Mouse (Mus musculus) liver, embryonic 12.5 days (tissue): ENCODE measurements around the gene Gm17657. TPM values are rescaled to one million over a fixed set of nuclear protein-coding genes. Genes with fewer than 3 reads are reported as not detected.
"Not testable (repeated sequence)": the region's sequence is repeated elsewhere in the genome, so short reads cannot be mapped to it uniquely, and the experiment has no call there.

ENCODE experiments used
- ATAC-seq: fragments of 200-750 bp; cut with Nextera tagmentation; 2 replicates; pipeline ENCODE4 v1.8.0; 2017; ENCODE audit warnings: moderate number of reproducible peaks, mild to moderate bottlenecking, moderate library complexity
- H3K27ac ChIP-seq: fragments of 300-500 bp; sonication (generic); 2 replicates; pipeline ENCODE4 v1.5.1; 2016; ENCODE audit warnings: mild to moderate bottlenecking
- H3K27me3 ChIP-seq: fragments of 300-500 bp; sonication (generic); replicated peaks from 2 replicates; pipeline ENCODE4 v1.6.1; 2016; ENCODE audit warnings: mild to moderate bottlenecking, moderate library complexity
- H3K36me3 ChIP-seq: fragments of 300-500 bp; sonication (generic); 2 replicates; pipeline ENCODE4 v1.6.1; 2016; ENCODE audit warnings: mild to moderate bottlenecking, moderate library complexity
- H3K4me1 ChIP-seq: fragments of 300-500 bp; sonication (generic); 2 replicates; pipeline ENCODE4 v1.6.1; 2016
- H3K4me2 ChIP-seq: fragments of 300-500 bp; sonication (generic); 2 replicates; pipeline ENCODE4 v1.6.1; 2016; ENCODE audit warnings: mild to moderate bottlenecking, moderate library complexity
- H3K4me3 ChIP-seq: fragments of 300-500 bp; sonication (generic); 2 replicates; pipeline ENCODE4 v1.5.1; 2016; ENCODE audit warnings: mild to moderate bottlenecking, moderate library complexity
- H3K9ac ChIP-seq: fragments of 300-500 bp; sonication (generic); 2 replicates; pipeline ENCODE4 v1.6.1; 2016; ENCODE audit warnings: mild to moderate bottlenecking, moderate library complexity
- H3K9me3 ChIP-seq: fragments of 300-500 bp; sonication (generic); replicated peaks from 2 replicates; pipeline ENCODE4 v1.6.1; 2016; ENCODE audit warnings: mild to moderate bottlenecking, moderate library complexity
- WGBS: fragments of 180-500 bp; shearing (Covaris S2); methylation state at CpG from one replicate; pipeline ENCODE4 v1.1.7; 2016; ENCODE audit not compliant: insufficient replicate concordance; 5-methylcytosine and 5-hydroxymethylcytosine counted together
- polyA plus RNA-seq: library from polyadenylated mRNA; unstranded; fragments of >200 nt; fragmentation: Nextera tagmentation; extraction: Ambion mirVana; gene quantifications from 2 replicates; pipeline ENCODE4 v1.2.1, GENCODE M21; 2016

Gm17657 gene
- polyA plus RNA-seq, 1 experiment from 2014 or later = not detected

DNA sequence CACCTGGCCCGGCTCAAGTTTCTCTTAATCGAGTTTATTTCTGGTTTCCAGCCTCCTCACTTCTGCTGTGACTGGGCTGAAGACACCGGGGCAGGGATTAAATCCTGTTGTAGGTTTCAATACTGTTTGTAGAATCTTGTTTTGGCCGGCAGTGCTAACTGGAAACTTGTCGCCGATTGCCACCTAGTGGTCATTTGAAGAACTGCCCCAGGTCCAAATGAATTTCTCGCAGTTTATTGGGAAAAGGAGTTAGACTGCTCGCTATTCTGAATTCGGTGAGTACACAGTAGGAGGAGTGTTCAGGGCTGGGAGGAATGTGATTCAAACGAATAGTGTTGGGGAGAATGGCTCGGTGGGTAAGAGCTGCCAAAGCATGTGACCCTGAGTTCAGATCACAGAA, 35.0 kb downstream of the Gm17657 start:
- H3K27ac ChIP-seq = peak overlapping the region; percentile 90
- peaks cover 53% of the 10 kb centered on the region for H3K4me1 ChIP-seq
- no peaks in the 10 kb centered on the region for H3K36me3 ChIP-seq
- no peak overlapping the region for H3K4me3 ChIP-seq
- H3K9me3 ChIP-seq = no peaks in the 10 kb centered on the region
- ATAC-seq = no peak
- H3K4me2 ChIP-seq = no peak overlapping the region
- WGBS = 3% methylated on average over 11 of the region's 11 CpGs
- no peaks in the 10 kb centered on the region for H3K27me3 ChIP-seq
- H3K9ac ChIP-seq = peak overlapping the region; percentile 4; the same call in 1 of the 2 replicates

DNA sequence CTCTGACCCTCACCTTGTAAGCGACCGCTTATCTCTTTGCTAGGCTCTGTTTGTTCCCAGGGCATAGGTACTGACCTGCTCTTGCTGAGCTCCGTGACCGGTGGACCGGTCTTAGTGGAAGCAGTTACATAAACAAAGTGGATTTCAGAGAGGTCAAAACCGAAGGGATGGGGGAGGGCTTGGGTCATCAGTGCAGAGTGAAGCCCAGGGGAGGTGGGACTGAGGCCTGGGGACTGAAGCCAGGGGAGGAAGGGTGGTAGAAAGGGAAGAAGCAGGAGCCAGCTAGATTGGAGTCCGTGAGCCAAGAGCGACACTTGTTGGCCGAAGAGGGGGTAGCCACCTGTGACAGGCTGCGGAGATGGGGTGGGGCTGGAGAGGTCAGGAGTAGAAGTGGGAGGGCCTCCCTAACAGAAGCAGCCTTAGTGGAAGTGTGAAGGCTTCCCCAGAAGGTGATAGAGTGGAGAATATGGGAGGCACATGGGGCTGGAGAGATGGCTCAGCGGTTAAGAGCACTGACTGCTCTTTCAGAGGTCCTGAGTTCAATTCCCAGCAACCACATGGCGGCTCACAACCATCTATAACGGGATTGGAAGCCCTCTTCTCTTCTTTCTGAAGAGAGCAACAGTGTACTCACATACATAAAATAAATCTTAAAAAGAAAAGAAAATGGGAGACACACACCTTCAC, 36.3 kb downstream of the Gm17657 start:
- WGBS = 27% methylated on average over 13 of the region's 13 CpGs
- Histone ChIP-seq H3K36me3 (no peaks in the 10 kb centered on the region), H3K27ac (peak overlapping the region; percentile 90), H3K4me2 (peak overlapping the region; percentile 29), H3K4me1 (peaks cover 65% of the 10 kb centered on the region), H3K9me3 (no peaks in the 10 kb centered on the region), H3K9ac (peak overlapping the region; percentile 36), H3K27me3 (no peaks in the 10 kb centered on the region), H3K4me3 (no peak overlapping the region)
- peak; percentile 85 for ATAC-seq

DNA sequence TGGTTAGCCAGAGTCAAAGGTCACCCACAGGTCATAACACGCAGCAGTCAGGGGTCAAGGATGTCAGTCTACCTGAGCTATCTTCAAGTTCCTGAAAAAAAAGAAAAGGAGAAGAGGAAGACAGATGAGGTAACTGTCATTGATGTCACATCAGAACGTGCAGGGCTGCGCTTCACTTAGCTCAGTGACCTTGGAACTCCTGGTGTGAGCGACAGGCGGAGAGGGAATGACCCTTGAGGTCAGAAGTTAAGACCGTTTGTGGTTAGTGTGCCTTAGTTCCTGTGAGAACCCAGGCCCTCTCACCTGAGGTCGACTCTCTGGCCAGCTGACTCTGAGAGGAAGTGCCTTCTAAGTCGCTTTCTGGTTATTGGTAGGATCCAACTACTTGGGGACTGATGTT, 38.7 kb downstream of the Gm17657 start:
- Histone ChIP-seq H3K4me3 (no peak overlapping the region), H3K27ac (peak overlapping the region; percentile 90), H3K9ac (peak overlapping the region; percentile 64), H3K36me3 (no peaks in the 10 kb centered on the region), H3K4me2 (no peak overlapping the region), H3K4me1 (peaks cover 86% of the 10 kb centered on the region), H3K27me3 (no peaks in the 10 kb centered on the region), H3K9me3 (no peaks in the 10 kb centered on the region)
- ATAC-seq = no peak
- WGBS = 45% methylated on average over 8 of the region's 8 CpGs

DNA sequence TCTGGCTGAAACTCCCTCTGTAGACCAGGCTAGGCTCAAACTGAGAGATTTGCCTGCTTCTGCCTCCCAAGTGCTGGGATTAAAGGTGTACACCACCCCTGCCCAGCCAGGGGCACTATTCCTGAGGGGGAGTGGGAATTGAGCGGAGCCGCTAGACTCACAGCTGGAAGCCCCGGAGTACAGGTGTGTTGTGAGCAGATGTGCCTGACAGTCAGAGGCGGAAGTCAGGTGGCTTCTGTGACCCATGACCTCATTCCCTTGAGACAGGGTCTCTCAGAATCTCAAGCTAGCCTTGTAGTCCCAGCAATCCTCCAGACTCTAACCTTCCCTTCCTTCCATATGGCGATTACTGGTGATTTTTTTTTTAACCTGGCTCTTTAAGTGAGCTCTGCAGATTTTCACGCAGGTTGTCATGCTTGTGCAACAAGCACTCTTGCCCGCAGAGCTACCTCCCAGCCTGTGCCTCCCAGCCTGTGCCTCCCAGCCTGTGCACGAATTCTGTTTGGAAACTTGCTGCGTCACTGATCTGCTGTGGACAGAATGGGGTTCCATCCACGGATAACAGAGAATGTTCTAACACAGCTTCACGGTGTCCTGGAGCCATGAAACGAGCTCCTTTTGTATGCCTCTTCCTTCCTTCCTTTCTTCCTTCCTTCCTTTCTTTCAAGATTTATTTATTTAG, 40.4 kb downstream of the Gm17657 start:
- Histone ChIP-seq H3K27me3 (no peaks in the 10 kb centered on the region), H3K27ac (peak overlapping the region; percentile 90), H3K4me1 (peaks cover 85% of the 10 kb centered on the region), H3K36me3 (no peaks in the 10 kb centered on the region), H3K9ac (peak overlapping the region; percentile 64), H3K4me2 (peak overlapping the region; percentile 25), H3K9me3 (no peaks in the 10 kb centered on the region), H3K4me3 (no peak overlapping the region)
- peak; percentile 80 for ATAC-seq
- 49% methylated on average over 12 of the region's 12 CpGs for WGBS

DNA sequence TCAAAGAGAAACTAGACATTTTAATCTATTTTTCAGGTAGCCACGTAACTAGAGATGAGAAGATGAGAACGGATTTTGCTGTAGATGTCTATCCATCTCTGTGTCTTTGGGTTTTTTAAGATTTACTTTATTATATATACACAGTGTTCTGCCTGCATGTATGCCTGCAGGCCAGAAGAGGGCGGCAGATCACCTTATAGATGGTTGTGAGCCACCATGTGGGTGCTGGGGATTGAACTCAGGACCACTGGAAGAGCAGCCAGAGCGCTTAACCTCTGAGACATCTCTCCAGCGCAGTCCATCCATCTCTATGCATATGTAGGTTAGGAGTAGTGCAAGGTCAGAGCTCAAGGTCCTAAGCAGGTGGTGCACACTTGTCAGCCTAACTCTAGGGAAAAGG, 45.7 kb downstream of the Gm17657 start:
- Histone ChIP-seq H3K27me3 (no peaks in the 10 kb centered on the region), H3K36me3 (no peaks in the 10 kb centered on the region), H3K9me3 (no peaks in the 10 kb centered on the region), H3K4me3 (no peak overlapping the region), H3K9ac (peak overlapping the region; percentile 84; the same call in 1 of the 2 replicates), H3K4me1 (peaks cover 84% of the 10 kb centered on the region), H3K4me2 (no peak overlapping the region; the same call in 1 of the 2 replicates), H3K27ac (peak overlapping the region; percentile 100)
- ATAC-seq = no peak
- WGBS = 76% methylated on average over 5 of the region's 5 CpGs

DNA sequence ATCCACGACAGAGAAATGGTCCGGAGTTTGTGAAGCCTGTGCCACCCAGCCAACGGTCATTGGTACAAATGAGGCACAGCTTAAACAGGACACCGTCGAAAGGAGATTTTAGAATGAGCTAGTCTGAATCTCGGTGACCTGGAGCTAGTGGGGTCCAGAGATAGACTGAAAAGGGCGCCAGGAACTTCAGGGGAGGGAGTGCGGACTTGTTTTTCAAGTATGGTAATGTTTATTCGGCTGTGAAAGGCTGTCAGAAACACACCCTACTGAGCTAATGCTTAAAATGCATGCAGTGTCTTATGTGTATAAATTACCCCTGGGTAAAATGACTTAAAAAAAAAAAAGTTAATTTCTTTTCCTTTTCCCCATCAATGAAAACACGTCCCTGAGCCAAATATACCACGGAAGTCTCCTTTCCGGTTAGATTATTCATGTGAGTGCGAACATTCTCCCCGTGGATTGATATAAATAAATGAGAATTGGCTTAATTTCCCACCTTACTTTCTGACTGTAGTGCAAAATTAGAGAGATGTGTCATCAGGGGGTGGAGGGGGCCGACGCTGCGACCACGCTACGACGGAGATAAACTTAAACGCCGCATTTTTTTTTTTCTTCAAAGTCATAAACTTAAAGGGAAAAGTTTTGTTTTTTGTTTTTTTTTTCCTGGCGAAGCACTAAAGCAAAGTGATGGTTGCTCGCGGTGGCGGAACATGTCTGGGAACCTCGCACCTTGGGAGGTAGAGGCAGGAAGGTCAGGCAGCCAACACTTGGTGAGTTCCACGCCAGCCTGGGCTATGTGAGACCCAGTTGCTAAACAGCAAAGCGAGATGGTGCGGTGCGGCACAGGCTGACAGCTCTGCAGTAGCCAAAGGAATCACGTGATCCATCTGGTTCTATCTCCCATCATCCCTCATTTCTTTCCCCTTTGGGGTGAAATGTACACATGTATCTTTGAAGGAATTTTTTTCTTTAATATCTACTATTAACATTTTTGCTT, 46.5 kb downstream of the Gm17657 start:
- Histone ChIP-seq H3K27me3 (no peaks in the 10 kb centered on the region), H3K4me2 (peak overlapping the region; percentile 53), H3K4me3 (no peak overlapping the region), H3K9me3 (no peaks in the 10 kb centered on the region), H3K9ac (peak overlapping the region; percentile 84), H3K4me1 (peaks cover 84% of the 10 kb centered on the region), H3K36me3 (no peaks in the 10 kb centered on the region), H3K27ac (peak overlapping the region; percentile 100)
- ATAC-seq = no peak
- 13% methylated on average over 32 of the region's 32 CpGs for WGBS

DNA sequence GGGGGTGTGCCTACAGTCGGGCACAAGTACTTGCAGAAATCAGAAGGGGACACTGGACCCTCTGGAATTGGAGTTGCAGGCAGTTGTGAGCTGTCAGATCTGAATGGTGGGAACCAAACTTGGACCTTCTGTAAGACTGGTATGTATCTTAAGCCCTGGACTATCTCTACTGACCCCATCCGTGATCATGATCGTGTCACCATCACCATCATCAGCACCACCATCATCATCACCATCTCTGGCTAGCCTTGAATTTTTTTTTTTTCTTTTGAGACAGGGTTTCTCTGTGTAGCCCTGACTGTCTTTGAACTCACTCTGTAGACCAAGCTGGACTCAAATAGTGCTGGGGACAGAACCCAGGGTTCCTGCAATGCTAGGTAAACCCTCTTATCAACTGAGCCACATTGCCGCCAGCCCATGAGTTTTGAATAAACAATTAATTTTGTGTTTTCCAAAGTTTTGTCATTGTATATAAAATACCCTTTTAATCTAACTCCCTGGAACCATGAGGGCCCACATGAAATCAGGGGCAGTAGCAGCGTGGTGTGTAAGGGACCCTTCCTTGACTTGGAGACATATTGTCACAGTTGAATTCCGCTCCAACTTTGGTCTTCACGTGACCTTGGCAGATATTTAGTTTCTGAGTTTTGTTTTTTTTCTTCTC, 47.3 kb downstream of the Gm17657 start:
- ATAC-seq = no peak; the same call in 1 of the 2 replicates
- WGBS = 40% methylated on average over 7 of the region's 7 CpGs
- peaks cover 82% of the 10 kb centered on the region for H3K4me1 ChIP-seq
- H3K27ac ChIP-seq = peak overlapping the region; percentile 100
- peak overlapping the region; percentile 53 for H3K4me2 ChIP-seq
- H3K9me3 ChIP-seq = no peaks in the 10 kb centered on the region
- peak overlapping the region; percentile 84 for H3K9ac ChIP-seq
- H3K36me3 ChIP-seq = no peaks in the 10 kb centered on the region
- H3K4me3 ChIP-seq = no peak overlapping the region
- no peaks in the 10 kb centered on the region for H3K27me3 ChIP-seq

DNA sequence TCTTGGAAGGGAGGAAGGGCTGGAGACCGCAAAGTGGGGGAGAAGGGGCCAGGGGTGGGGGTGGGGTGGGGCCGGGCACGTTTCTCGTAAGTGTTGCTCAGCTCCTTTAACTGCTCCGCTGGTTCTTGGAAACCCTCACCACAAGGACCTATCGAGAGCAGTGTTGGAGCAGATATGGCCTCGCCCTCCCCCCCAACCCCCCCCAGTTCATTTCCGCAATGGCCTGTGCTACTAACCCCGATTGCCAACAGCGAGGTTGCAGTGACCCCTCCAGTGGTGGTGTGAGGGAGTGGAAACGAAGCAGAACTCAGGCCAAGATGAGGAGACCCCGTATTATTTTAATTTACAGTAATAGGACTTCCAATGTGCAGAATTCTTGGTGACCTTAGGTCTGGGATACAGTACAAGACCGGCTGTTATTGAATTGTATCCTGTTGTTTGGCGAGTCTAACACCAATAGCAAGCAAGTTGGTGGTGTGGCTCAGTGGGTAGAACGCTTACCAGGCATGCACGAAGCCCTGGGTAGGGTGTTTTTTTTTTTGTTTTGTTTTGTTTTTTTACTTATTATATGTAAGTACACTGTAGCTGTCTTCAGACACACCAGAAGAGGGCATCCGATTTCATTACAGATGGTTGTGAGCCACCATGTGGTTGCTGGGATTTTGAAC, 48.5 kb downstream of the Gm17657 start:
- ATAC-seq = peak; percentile 90
- H3K4me1 ChIP-seq = peaks cover 85% of the 10 kb centered on the region
- H3K4me3 ChIP-seq = peak overlapping the region; percentile 32; the same call in 1 of the 2 replicates
- H3K36me3 ChIP-seq = peaks cover 11% of the 10 kb centered on the region
- peak overlapping the region; percentile 67 for H3K4me2 ChIP-seq
- H3K27me3 ChIP-seq = no peaks in the 10 kb centered on the region
- H3K9me3 ChIP-seq = no peaks in the 10 kb centered on the region
- peak overlapping the region; percentile 100 for H3K27ac ChIP-seq
- WGBS = 23% methylated on average over 17 of the region's 17 CpGs
- peak overlapping the region; percentile 84 for H3K9ac ChIP-seq

DNA sequence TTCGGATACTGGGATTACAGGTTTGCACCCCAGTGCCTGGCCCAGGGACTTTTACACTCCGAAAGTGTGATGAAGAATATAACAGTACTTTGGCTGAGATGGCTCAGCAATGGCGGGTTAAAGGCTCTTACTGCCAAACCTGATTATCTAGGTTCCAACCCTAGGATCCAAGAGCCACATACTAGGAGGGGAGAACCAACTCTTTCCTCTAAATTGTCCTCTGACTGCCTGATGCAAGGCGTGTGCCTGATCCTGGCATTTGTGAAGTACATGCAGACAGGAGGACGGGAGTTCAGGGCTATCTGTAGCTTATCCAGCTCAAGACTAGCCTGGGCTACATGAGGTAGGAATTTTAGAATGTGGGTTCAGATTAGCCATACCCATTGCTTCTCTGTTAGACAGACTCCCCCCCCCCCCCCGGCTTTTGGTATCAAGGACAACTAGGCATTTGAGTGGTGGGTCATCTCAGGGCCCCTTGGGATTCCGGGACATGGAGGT, 49.1 kb downstream of the Gm17657 start:
- Histone ChIP-seq H3K4me2 (peak overlapping the region; percentile 67), H3K27me3 (no peaks in the 10 kb centered on the region), H3K9me3 (no peaks in the 10 kb centered on the region), H3K36me3 (peaks cover 15% of the 10 kb centered on the region), H3K4me1 (peaks cover 82% of the 10 kb centered on the region), H3K9ac (peak overlapping the region; percentile 84), H3K4me3 (peak overlapping the region; percentile 32), H3K27ac (peak overlapping the region; percentile 100)
- 23% methylated on average over 7 of the region's 7 CpGs for WGBS
- ATAC-seq = peak; percentile 16

DNA sequence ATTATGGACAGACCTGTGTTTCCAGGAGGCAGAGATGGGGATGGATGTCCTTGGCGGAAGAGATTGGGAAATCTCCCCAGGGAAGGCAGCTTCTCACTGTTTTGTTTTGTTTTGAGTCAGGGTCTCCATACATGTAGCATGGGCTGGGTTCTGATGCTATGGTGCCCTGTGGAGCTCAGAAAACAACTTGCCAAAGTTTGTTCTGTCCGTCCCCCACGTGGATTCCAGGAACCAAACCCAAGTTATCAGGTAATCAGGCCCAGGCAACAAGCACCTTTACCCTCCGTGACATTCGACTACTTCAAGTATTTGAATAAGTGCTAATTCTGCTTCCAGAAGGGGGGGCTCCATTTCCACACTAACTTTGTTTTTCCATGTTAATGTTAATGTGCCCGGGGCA, 49.9 kb downstream of the Gm17657 start:
- ATAC-seq = peak; percentile 67
- Histone ChIP-seq H3K9ac (peak overlapping the region; percentile 84), H3K27ac (peak overlapping the region; percentile 100), H3K9me3 (no peaks in the 10 kb centered on the region), H3K27me3 (no peaks in the 10 kb centered on the region), H3K4me1 (peaks cover 88% of the 10 kb centered on the region), H3K36me3 (peaks cover 23% of the 10 kb centered on the region), H3K4me2 (peak overlapping the region; percentile 67), H3K4me3 (peak overlapping the region; percentile 32)
- WGBS = 24% methylated on average over 6 of the region's 6 CpGs

DNA sequence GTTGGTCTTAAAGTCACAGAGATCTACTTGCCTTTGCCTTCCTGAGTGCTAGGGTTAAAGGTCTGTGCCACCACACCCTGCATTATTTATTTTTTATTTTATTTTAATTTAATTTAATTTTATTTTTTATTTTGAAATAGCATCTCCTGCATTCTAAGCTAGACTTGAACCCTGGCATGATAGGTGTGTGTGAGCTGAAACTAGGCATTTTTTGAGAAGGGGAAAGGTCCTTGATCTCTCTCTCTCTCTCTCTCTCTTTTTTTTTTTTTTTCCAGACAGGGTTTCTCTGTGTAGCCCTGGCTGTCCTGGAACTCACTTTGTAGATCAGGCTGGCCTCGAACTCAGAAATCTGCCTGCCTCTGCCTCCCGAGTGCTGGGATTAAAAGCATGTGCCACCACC, 50.5 kb downstream of the Gm17657 start:
- ATAC-seq, H3K9me3 ChIP-seq, H3K27me3 ChIP-seq, H3K4me3 ChIP-seq: not testable (repeated sequence)
- 51% methylated on average over 2 of the region's 2 CpGs for WGBS
- Histone ChIP-seq H3K4me1 (peaks cover 94% of the 10 kb centered on the region), H3K36me3 (peaks cover 29% of the 10 kb centered on the region), H3K9ac (peak overlapping the region; percentile 84), H3K4me2 (peak overlapping the region; percentile 67), H3K27ac (peak overlapping the region; percentile 100)
